Mouse (Mus musculus) heart, embryonic 15.5 days (tissue): ENCODE results near the gene Exoc5. TPM values are rescaled to one million over a fixed set of nuclear protein-coding genes. Genes with fewer than 3 reads are reported as not detected.

ENCODE experiments used
- ATAC-seq: fragments of 200-750 bp; cut with Nextera tagmentation; replicated peaks from 2 replicates; pipeline ENCODE4 v1.8.0; 2017; ENCODE audit warnings: low read depth, moderate TSS enrichment; ENCODE audit not compliant: insufficient number of reproducible peaks, insufficient read depth, low FRiP score
- H3K27ac ChIP-seq: fragments of 300-500 bp; sonication (generic); 2 replicates; pipeline ENCODE4 v1.5.1; 2015; ENCODE audit warnings: mild to moderate bottlenecking, inconsistent platforms
- H3K27me3 ChIP-seq: fragments of 300-500 bp; sonication (generic); 2 replicates; pipeline ENCODE4 v1.6.1; 2015; ENCODE audit warnings: inconsistent platforms
- H3K36me3 ChIP-seq: fragments of 300-500 bp; sonication (generic); 2 replicates; pipeline ENCODE4 v1.6.1; 2015; ENCODE audit warnings: mild to moderate bottlenecking, inconsistent platforms
- H3K4me1 ChIP-seq: fragments of 300-500 bp; sonication (generic); replicated peaks from 2 replicates; pipeline ENCODE4 v1.6.1; 2015; ENCODE audit warnings: inconsistent platforms
- H3K4me2 ChIP-seq: fragments of 300-500 bp; sonication (generic); 2 replicates; pipeline ENCODE4 v1.6.1; 2015; ENCODE audit warnings: inconsistent platforms, mild to moderate bottlenecking, moderate library complexity
- H3K4me3 ChIP-seq: fragments of 300-500 bp; sonication (generic); 2 replicates; pipeline ENCODE4 v1.5.1; 2015; ENCODE audit warnings: mild to moderate bottlenecking, inconsistent platforms
- H3K9ac ChIP-seq: fragments of 300-500 bp; sonication (generic); 2 replicates; pipeline ENCODE4 v1.6.1; 2015; ENCODE audit warnings: mild to moderate bottlenecking, inconsistent platforms
- H3K9me3 ChIP-seq: fragments of 300-500 bp; sonication (generic); replicated peaks from 2 replicates; pipeline ENCODE4 v1.6.1; 2016; ENCODE audit warnings: inconsistent platforms
- WGBS: fragments of 180-500 bp; shearing (Covaris S2); methylation state at CpG from one replicate; pipeline ENCODE4 v1.1.7; 2015; ENCODE audit warnings: mixed read lengths; 5-methylcytosine and 5-hydroxymethylcytosine counted together
- polyA plus RNA-seq: library from polyadenylated mRNA; unstranded; fragments of >200 nt; fragmentation: Nextera tagmentation; extraction: Ambion mirVana; gene quantifications from 2 replicates; pipeline ENCODE4 v1.2.1, GENCODE M21; 2015

Gene Exoc5
- polyA plus RNA-seq, 1 experiment from 2014 or later: 30.5 TPM

DNA sequence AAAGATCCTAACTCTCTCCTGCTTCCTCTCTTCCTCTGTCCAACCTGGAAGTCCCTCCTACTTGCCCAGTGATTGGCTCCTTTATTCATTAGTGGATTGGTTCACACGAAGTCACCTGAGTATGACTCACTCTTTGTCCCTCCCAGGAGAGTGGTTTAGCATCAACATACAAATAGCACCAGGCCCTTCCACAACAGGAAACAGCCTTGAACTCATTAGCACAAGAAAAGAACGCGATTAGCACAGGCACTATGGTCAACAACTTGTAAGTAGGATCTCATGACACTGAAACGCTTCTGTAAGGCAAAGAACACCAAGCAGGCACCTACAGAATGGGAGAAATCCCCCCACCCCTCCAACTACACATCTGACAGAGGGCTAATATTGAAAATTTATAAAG lies 67.7 kb downstream of the Exoc5 start:
- Histone ChIP-seq H3K9me3 (no peaks in the 10 kb centered on the region), H3K4me3 (no peak overlapping the region), H3K9ac (no peak overlapping the region), H3K27ac (no peak overlapping the region), H3K4me2 (no peak overlapping the region), H3K27me3 (no peaks in the 10 kb centered on the region), H3K36me3 (no peaks in the 10 kb centered on the region), H3K4me1 (no peaks in the 10 kb centered on the region)
- no peak for ATAC-seq
- 50% methylated on average over 4 of the region's 4 CpGs for WGBS

DNA sequence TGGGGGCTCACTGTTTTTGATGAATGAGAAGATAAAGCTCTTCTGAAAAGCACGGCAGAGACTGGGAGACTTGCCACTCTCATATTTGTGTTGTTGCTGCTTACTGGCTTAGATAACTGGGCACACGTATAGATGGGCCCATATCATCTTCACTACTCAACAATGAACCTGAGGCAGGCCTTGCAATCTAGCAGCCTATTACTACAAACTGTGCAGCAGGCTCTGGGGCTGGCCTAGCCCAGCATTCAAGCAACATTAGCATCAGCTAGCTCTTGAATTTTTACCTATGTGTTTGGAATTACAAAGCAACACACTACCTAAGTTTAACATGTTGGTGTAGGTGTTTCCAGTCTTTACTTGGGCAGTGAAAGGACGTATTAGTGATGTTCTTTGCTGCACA lies 72.6 kb downstream of the Exoc5 start:
- Histone ChIP-seq H3K4me3 (no peak overlapping the region), H3K27ac (no peak overlapping the region), H3K27me3 (no peaks in the 10 kb centered on the region), H3K4me2 (no peak overlapping the region), H3K9ac (no peak overlapping the region), H3K4me1 (peaks cover 7% of the 10 kb centered on the region; the same call in 1 of the 2 replicates), H3K9me3 (no peaks in the 10 kb centered on the region), H3K36me3 (no peaks in the 10 kb centered on the region)
- ATAC-seq: no peak
- 74% methylated on average over 3 of the region's 3 CpGs for WGBS

DNA sequence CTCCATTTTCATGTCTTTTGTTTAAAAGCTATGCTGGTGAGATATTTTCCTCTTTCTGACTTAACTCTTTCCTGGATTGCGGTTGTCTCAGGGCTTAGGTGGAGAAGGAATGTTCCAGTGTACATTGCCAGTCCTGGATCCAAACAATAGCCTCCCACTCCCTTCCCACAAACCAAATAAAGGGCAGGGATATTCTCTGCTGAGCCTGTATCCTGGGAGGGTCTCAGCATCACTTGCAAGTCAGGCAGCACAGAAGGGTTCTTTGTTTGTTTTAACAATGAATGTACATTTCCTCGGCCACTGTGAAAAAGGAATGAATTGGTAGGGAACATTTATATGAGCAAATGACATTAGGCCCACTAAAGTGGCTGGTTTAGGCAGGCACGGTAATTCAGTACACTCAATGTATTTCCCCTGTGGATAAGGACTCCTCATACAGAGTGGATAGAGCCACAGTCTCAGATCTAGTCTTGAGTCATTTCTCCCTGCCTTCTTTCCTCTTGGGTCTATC lies 74.3 kb downstream of the Exoc5 start:
- Histone ChIP-seq H3K9me3 (no peaks in the 10 kb centered on the region), H3K4me3 (no peak overlapping the region), H3K27ac (no peak overlapping the region), H3K27me3 (no peaks in the 10 kb centered on the region), H3K4me2 (no peak overlapping the region), H3K4me1 (peaks cover 7% of the 10 kb centered on the region; the same call in 1 of the 2 replicates), H3K36me3 (no peaks in the 10 kb centered on the region), H3K9ac (no peak overlapping the region)
- ATAC-seq: no peak
- 66% methylated on average over 3 of the region's 3 CpGs for WGBS

DNA sequence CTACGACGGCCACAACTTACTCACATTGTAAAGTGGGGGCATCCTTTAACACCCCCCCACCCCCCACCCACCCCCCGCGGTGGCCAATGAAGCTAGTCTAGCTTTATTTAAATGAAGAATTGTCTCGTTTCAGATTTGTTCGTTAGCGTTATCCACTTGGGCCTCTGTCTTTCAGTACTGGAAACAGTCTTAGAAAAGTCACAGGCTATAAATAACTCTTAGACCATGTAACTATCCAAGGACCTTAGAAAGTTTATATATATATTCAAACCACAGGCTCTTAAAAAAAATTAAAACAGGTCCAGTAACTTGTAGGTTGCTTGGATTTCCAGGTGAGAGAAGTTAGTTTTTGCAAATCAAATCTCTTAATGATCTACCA lies 75.3 kb downstream of the Exoc5 start:
- H3K4me3 ChIP-seq: peak overlapping the region; percentile 36

DNA sequence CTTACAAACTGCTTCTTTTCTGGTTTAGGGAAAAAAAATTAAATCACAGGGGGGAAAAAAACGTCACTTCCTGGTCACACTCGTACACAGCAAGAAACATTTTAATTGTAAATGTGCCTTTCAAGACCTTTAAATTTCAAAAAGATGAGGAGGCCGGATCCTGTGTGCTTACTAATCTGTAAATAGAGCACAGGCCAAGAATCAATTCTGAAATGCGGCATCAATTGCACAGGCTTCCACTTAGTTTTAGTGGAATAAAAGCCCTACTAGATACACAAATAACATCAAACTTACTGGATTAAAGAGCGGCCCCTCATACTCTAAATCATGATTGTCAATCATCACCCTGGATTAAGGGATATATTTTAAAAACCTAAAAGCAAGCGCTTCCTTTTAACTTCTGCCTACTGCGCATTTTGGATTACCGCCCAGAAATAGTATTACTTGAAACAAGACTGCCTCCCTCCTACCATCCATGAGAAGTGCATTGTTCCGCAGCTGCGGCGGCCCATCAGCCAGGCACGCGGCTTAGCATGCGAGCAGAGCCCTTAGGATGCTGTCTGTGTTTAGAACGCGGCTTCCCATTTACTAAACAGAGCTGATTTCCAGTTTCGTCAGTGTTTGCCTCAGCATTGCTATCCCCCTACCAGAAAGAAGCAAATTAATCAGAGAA lies 75.8 kb downstream of the Exoc5 start:
- no peaks in the 10 kb centered on the region for H3K9me3 ChIP-seq
- H3K4me3 ChIP-seq: peak overlapping the region; percentile 36
- no peaks in the 10 kb centered on the region for H3K36me3 ChIP-seq
- ATAC-seq: no peak
- no peak overlapping the region for H3K27ac ChIP-seq
- peak overlapping the region; percentile 58 for H3K4me2 ChIP-seq
- H3K4me1 ChIP-seq: peaks cover 11% of the 10 kb centered on the region
- no peaks in the 10 kb centered on the region for H3K27me3 ChIP-seq
- 13% methylated on average over 17 of the region's 17 CpGs for WGBS
- no peak overlapping the region for H3K9ac ChIP-seq

More for the DNA sequence above, 75.3 kb downstream of the Exoc5 start:
- Histone ChIP-seq H3K36me3 (no peaks in the 10 kb centered on the region), H3K9me3 (no peaks in the 10 kb centered on the region), H3K4me1 (peaks cover 11% of the 10 kb centered on the region), H3K27me3 (no peaks in the 10 kb centered on the region), H3K9ac (no peak overlapping the region), H3K4me2 (peak overlapping the region; percentile 58), H3K27ac (no peak overlapping the region)
- 3% methylated on average over 7 of the region's 7 CpGs for WGBS
- ATAC-seq: no peak

DNA sequence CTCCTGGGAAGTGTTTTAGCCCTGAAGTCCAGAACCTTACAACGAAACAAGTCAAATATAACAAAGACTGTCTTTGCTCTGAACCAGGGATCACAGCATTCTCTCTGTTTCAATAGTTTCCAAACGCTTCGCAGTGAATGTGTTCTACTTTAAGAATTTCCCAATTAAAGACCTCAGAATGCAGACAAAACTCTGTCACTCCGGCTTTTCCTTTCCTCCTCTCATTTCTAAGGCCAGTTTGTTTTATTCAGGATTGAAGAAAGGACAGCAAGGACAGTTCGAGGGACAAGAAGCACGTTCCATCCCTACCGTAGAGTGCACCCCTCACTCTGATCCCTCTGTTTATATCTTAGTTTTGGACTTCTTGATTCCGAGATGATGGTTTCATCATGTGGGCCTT lies 76.6 kb downstream of the Exoc5 start:
- H3K4me2 ChIP-seq: no peak overlapping the region
- no peak for ATAC-seq
- no peaks in the 10 kb centered on the region for H3K9me3 ChIP-seq
- H3K4me1 ChIP-seq: peaks cover 11% of the 10 kb centered on the region
- 87% methylated on average over 8 of the region's 8 CpGs for WGBS
- H3K27me3 ChIP-seq: no peaks in the 10 kb centered on the region
- no peaks in the 10 kb centered on the region for H3K36me3 ChIP-seq
- H3K4me3 ChIP-seq: no peak overlapping the region
- H3K9ac ChIP-seq: no peak overlapping the region
- H3K27ac ChIP-seq: no peak overlapping the region

DNA sequence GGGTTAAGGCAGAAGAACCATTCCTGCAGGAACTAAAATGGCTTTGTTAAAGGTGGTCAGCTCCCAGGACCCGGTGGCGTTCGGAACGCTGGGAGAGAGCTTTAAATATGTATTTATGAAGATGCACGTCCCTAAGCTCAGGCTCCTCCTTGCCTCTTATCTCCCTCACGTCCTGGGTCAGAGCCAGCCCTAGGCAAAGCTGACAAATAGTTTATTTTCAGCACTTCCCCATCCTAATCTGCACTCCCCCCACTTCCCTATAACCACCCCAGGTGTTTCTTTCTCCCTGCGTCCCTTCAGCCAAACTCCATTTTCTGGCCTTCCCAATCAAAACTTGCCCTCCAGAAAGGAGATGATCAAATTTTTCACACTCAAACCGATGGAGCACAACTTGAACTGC lies 80.2 kb downstream of the Exoc5 start:
- H3K9ac ChIP-seq: no peak overlapping the region
- no peak overlapping the region for H3K27ac ChIP-seq
- H3K4me3 ChIP-seq: no peak overlapping the region
- ATAC-seq: no peak
- peaks cover 11% of the 10 kb centered on the region for H3K4me1 ChIP-seq
- 40% methylated on average over 8 of the region's 8 CpGs for WGBS
- H3K4me2 ChIP-seq: no peak overlapping the region
- 0 out of 2 replicates have a peak, but pooled peaks cover 2% of the 10 kb centered on the region for H3K27me3 ChIP-seq
- H3K36me3 ChIP-seq: no peaks in the 10 kb centered on the region
- no peaks in the 10 kb centered on the region for H3K9me3 ChIP-seq

DNA sequence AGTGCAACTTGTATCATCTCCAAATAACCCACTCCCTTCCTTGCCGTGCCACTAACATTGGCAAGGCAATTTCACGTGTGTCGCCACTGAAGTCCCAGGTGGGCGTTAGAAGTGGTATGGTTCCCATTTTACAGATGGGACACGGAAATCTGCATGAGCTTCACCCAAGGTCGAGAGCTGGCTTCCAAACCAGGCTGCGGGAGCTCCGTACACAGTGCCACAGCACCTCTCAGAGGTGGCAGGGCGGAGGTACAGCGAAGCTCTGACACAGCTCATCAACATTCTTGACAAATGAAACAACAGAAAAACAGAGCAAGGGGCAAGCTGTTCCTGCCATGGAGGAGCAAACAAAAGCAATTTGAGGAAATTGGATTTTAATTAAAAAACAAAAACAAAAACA lies 80.8 kb downstream of the Exoc5 start:
- Histone ChIP-seq H3K27me3 (0 out of 2 replicates have a peak, but pooled peaks cover 2% of the 10 kb centered on the region), H3K4me1 (peaks cover 7% of the 10 kb centered on the region), H3K27ac (no peak overlapping the region), H3K4me2 (no peak overlapping the region), H3K4me3 (no peak overlapping the region), H3K36me3 (no peaks in the 10 kb centered on the region), H3K9me3 (no peaks in the 10 kb centered on the region), H3K9ac (no peak overlapping the region)
- 42% methylated on average over 10 of the region's 10 CpGs for WGBS
- ATAC-seq: no peak

DNA sequence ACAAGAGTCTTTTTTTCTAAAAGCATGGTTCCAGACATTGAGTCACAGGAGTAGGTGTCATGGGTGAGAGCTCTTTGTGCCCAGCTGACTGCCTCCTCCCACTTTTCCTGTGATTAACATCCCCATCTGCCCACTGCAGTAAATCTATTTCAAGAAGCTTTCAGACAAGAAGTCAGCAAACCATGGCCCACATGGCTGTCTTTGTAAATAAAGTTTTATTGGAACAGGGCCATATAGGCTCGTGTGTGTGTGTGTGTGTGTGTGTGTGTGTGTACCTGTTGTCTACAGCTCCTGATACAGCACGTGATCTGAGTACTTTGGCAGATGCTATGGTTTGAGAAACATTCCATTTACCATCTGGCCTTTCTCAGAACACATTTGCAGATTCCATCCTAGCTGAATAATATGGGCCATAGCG lies 87.5 kb downstream of the Exoc5 start:
- ATAC-seq: no peak
- Histone ChIP-seq H3K27ac (no peak overlapping the region), H3K27me3 (no peaks in the 10 kb centered on the region), H3K4me1 (no peaks in the 10 kb centered on the region), H3K9ac (no peak overlapping the region), H3K4me3 (no peak overlapping the region), H3K36me3 (no peaks in the 10 kb centered on the region), H3K4me2 (no peak overlapping the region), H3K9me3 (no peaks in the 10 kb centered on the region)
- WGBS: 44% methylated on average over 3 of the region's 3 CpGs

DNA sequence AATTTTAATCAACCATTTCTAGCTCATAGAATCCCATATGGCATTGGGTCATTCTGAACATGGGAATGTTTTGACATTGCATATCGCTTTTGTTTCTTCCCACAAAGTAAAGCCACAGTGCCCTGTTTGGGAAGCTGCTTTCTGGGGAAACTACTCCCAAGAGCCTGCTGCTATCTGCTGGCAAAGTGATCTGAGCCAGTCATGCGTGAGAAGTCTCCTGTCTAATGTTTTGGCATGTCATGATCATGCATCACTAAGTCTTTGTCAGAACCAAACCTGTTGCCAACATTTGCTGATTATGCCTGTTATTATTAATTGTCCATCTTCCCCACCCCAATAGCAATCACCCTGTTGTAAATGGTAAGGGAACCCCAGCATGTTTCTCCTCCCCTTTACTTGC lies 94.9 kb downstream of the Exoc5 start:
- H3K9me3 ChIP-seq: no peaks in the 10 kb centered on the region
- no peak overlapping the region for H3K4me3 ChIP-seq
- H3K27me3 ChIP-seq: no peaks in the 10 kb centered on the region
- no peaks in the 10 kb centered on the region for H3K36me3 ChIP-seq
- H3K27ac ChIP-seq: no peak overlapping the region
- WGBS: 73% methylated on average over 2 of the region's 2 CpGs
- ATAC-seq: no peak
- no peak overlapping the region for H3K9ac ChIP-seq
- H3K4me2 ChIP-seq: no peak overlapping the region
- no peaks in the 10 kb centered on the region for H3K4me1 ChIP-seq

DNA sequence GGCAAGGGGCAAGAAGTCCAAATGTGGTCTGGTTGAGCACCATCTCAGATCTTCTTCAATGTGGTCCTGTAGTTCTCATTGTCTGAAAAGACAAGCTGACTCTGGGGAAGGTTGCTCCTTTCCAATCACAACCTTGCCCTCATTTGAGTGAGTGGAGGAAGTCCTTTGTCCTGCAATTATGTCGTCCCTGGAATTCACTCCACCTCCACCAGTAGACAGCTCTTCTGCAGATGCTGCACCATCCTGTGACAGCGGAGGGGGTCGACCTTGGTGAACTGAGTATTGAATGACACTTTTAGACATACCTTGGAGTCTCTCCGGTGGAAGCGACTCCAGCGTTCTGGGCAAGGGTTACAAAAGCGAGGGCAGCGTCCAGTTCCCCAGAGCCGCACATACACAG lies 97.8 kb downstream of the Exoc5 start:
- Histone ChIP-seq H3K9me3 (no peaks in the 10 kb centered on the region), H3K36me3 (no peaks in the 10 kb centered on the region), H3K27ac (no peak overlapping the region), H3K4me3 (no peak overlapping the region), H3K9ac (no peak overlapping the region), H3K4me2 (no peak overlapping the region), H3K27me3 (no peaks in the 10 kb centered on the region), H3K4me1 (no peaks in the 10 kb centered on the region)
- WGBS: 76% methylated on average over 9 of the region's 9 CpGs
- no peak for ATAC-seq
